Mouse (Mus musculus) liver, embryonic 16.5 days (tissue): ENCODE measurements around the gene Sorbs1. TPM values are rescaled to one million over a fixed set of nuclear protein-coding genes. Genes with fewer than 3 reads are reported as not detected.

Experiments
- ATAC-seq: fragments of 200-750 bp; cut with Nextera tagmentation; 2 replicates; pipeline ENCODE4 v1.8.0; 2017; ENCODE audit warnings: low read depth, mild to moderate bottlenecking, moderate number of reproducible peaks, moderate library complexity
- H3K27ac ChIP-seq: fragments of 300-500 bp; sonication (generic); 2 replicates; pipeline ENCODE4 v1.5.1; 2014; ENCODE audit warnings: mild to moderate bottlenecking, low read length
- H3K27me3 ChIP-seq: fragments of 300-500 bp; sonication (generic); 2 replicates; pipeline ENCODE4 v1.6.1; 2014; ENCODE audit warnings: low read depth, low read length, mixed read lengths; ENCODE audit not compliant: control insufficient read depth, insufficient read depth
- H3K36me3 ChIP-seq: fragments of 300-500 bp; sonication (generic); 2 replicates; pipeline ENCODE4 v1.6.1; 2014; ENCODE audit warnings: mild to moderate bottlenecking; ENCODE audit not compliant: control insufficient read depth, insufficient read depth
- H3K4me1 ChIP-seq: fragments of 300-500 bp; sonication (generic); 2 replicates; pipeline ENCODE4 v1.6.1; 2014; ENCODE audit warnings: low read depth, low read length, mixed read lengths; ENCODE audit not compliant: control insufficient read depth
- H3K4me2 ChIP-seq: fragments of 300-500 bp; sonication (generic); 2 replicates; pipeline ENCODE4 v1.6.1; 2014; ENCODE audit warnings: low read depth, low read length, mixed read lengths
- H3K4me3 ChIP-seq: fragments of 300-500 bp; sonication (generic); 2 replicates; pipeline ENCODE4 v1.5.1; 2014; ENCODE audit warnings: low read depth, mild to moderate bottlenecking, low read length
- H3K9ac ChIP-seq: fragments of 300-500 bp; sonication (generic); 2 replicates; pipeline ENCODE4 v1.6.1; 2014; ENCODE audit warnings: low read depth, low read length
- H3K9me3 ChIP-seq: fragments of 300-500 bp; sonication (generic); replicated peaks from 2 replicates; pipeline ENCODE4 v1.6.1; 2016; ENCODE audit warnings: low read length; ENCODE audit not compliant: control insufficient read depth
- WGBS: fragments of 180-500 bp; shearing (Covaris S2); extraction: QIAGEN DNeasy Blood & Tissue Kit; methylation state at CpG from one replicate; pipeline ENCODE4 v1.1.7; 2014; ENCODE audit not compliant: insufficient replicate concordance; 5-methylcytosine and 5-hydroxymethylcytosine counted together
- polyA plus RNA-seq: library from polyadenylated mRNA; unstranded; fragments of >200 nt; fragmentation: Nextera tagmentation; extraction: Ambion mirVana; gene quantifications from 2 replicates; pipeline ENCODE4 v1.2.1, GENCODE M21; 2015

The Sorbs1 gene
- polyA plus RNA-seq, 1 experiment from 2014 or later, result 39.6 TPM

GRCm38 (mm10) chr19:40434042-40434869 is 79.3 kb downstream of the Sorbs1 start:
- H3K4me1 ChIP-seq, result peaks cover 8% of the 10 kb centered on the region; the same call in 1 of the 2 replicates
- WGBS, result 83% methylated on average over 10 of the region's 10 CpGs
- no peaks in the 10 kb centered on the region for H3K9me3 ChIP-seq
- ATAC-seq, result no peak
- H3K4me3 ChIP-seq, result no peak overlapping the region
- no peak overlapping the region for H3K4me2 ChIP-seq
- H3K9ac ChIP-seq, result no peak overlapping the region
- H3K36me3 ChIP-seq, result no peaks in the 10 kb centered on the region
- no peaks in the 10 kb centered on the region for H3K27me3 ChIP-seq
- H3K27ac ChIP-seq, result no peak overlapping the region

- Histone ChIP-seq H3K4me3 (no peak overlapping the region), H3K4me2 (no peak overlapping the region), H3K4me1 (peaks cover 8% of the 10 kb centered on the region; the same call in 1 of the 2 replicates), H3K36me3 (no peaks in the 10 kb centered on the region), H3K9me3 (no peaks in the 10 kb centered on the region), H3K27me3 (no peaks in the 10 kb centered on the region), H3K27ac (no peak overlapping the region), H3K9ac (no peak overlapping the region)
- ATAC-seq, result no peak
- 74% methylated on average over 8 of the region's 8 CpGs for whole genome bisulfite sequencing
These were observed 80.2 kb downstream of the Sorbs1 start for GRCm38 (mm10) chr19:40433316-40433912.

GRCm38 (mm10) chr19:40431969-40432368 is 81.6 kb downstream of the Sorbs1 start:
- Histone ChIP-seq H3K27me3 (no peaks in the 10 kb centered on the region), H3K4me3 (no peak overlapping the region), H3K27ac (no peak overlapping the region), H3K36me3 (no peaks in the 10 kb centered on the region), H3K9me3 (no peaks in the 10 kb centered on the region), H3K4me2 (no peak overlapping the region), H3K4me1 (peaks cover 2% of the 10 kb centered on the region; the same call in 1 of the 2 replicates), H3K9ac (no peak overlapping the region)
- 71% methylated on average over 4 of the region's 4 CpGs for WGBS
- no peak for ATAC-seq

GRCm38 (mm10) chr19:40429572-40429971 is 84.0 kb downstream of the Sorbs1 start:
- ATAC-seq, result no peak

GRCm38 (mm10) chr19:40429169-40429568 is 84.4 kb downstream of the Sorbs1 start:
- Histone ChIP-seq H3K9ac (no peak overlapping the region), H3K27ac (no peak overlapping the region), H3K9me3 (no peaks in the 10 kb centered on the region), H3K27me3 (no peaks in the 10 kb centered on the region), H3K4me2 (no peak overlapping the region), H3K36me3 (no peaks in the 10 kb centered on the region), H3K4me1 (peaks cover 2% of the 10 kb centered on the region; the same call in 1 of the 2 replicates), H3K4me3 (no peak overlapping the region)
- WGBS, result 66% methylated on average over 3 of the region's 3 CpGs
- no peak for ATAC-seq

More at GRCm38 (mm10) chr19:40429572-40429971, 84.0 kb downstream of the Sorbs1 start:
- Histone ChIP-seq H3K9ac (no peak overlapping the region), H3K4me2 (no peak overlapping the region), H3K4me3 (no peak overlapping the region), H3K27me3 (no peaks in the 10 kb centered on the region), H3K9me3 (no peaks in the 10 kb centered on the region), H3K4me1 (peaks cover 2% of the 10 kb centered on the region; the same call in 1 of the 2 replicates), H3K36me3 (no peaks in the 10 kb centered on the region), H3K27ac (no peak overlapping the region)
- WGBS, result 68% methylated on average over 3 of the region's 3 CpGs

GRCm38 (mm10) chr19:40426103-40426960 is 87.2 kb downstream of the Sorbs1 start:
- Histone ChIP-seq H3K9me3 (no peaks in the 10 kb centered on the region), H3K27ac (no peak overlapping the region), H3K4me1 (peaks cover 2% of the 10 kb centered on the region; the same call in 1 of the 2 replicates), H3K9ac (no peak overlapping the region), H3K27me3 (no peaks in the 10 kb centered on the region), H3K4me3 (no peak overlapping the region), H3K36me3 (no peaks in the 10 kb centered on the region), H3K4me2 (no peak overlapping the region)
- 79% methylated on average over 16 of the region's 16 CpGs for WGBS
- ATAC-seq, result no peak

- no peaks in the 10 kb centered on the region for H3K36me3 ChIP-seq
- H3K4me3 ChIP-seq, result no peak overlapping the region
- no peak overlapping the region for H3K27ac ChIP-seq
- H3K27me3 ChIP-seq, result no peaks in the 10 kb centered on the region
- H3K9me3 ChIP-seq, result no peaks in the 10 kb centered on the region
- 46% methylated on average over 5 of the region's 5 CpGs for WGBS
- no peak overlapping the region for H3K9ac ChIP-seq
- H3K4me1 ChIP-seq, result peaks cover 2% of the 10 kb centered on the region; the same call in 1 of the 2 replicates
- no peak overlapping the region for H3K4me2 ChIP-seq
- no peak for ATAC-seq
These were observed 88.3 kb downstream of the Sorbs1 start for GRCm38 (mm10) chr19:40425326-40425725.

GRCm38 (mm10) chr19:40421037-40421436 is 92.5 kb downstream of the Sorbs1 start:
- H3K9me3 ChIP-seq, result no peaks in the 10 kb centered on the region
- 84% methylated on average over 7 of the region's 7 CpGs for WGBS
- H3K27ac ChIP-seq, result no peak overlapping the region
- no peak overlapping the region for H3K4me2 ChIP-seq
- no peaks in the 10 kb centered on the region for H3K4me1 ChIP-seq
- H3K4me3 ChIP-seq, result no peak overlapping the region
- no peak for ATAC-seq
- no peaks in the 10 kb centered on the region for H3K27me3 ChIP-seq
- no peak overlapping the region for H3K9ac ChIP-seq
- H3K36me3 ChIP-seq, result no peaks in the 10 kb centered on the region
